Mouse (Mus musculus): ENCODE data around the gene Gm49384. TPM values are rescaled to one million over a fixed set of nuclear protein-coding genes. Genes with fewer than 3 reads are reported as not detected.

The Gm49384 gene
- polyA plus RNA-seq, 1 experiment from 2014 or later = 9.8 TPM

- H3K36me3 ChIP-seq (ENCODE audit: control insufficient read depth, insufficient read depth, low read length) = no peaks in the 10 kb centered on the region
- no peak for ATAC-seq
- no peak overlapping the region for H3K4me3 ChIP-seq (ENCODE audit: low read depth, low read length)
- H3K27ac ChIP-seq (ENCODE audit: low read length) = no peak overlapping the region
- no peaks in the 10 kb centered on the region for H3K9me3 ChIP-seq (replicated peaks; ENCODE audit: control insufficient read depth, low read length, poor library complexity, severe bottlenecking)
- no peaks in the 10 kb centered on the region for H3K27me3 ChIP-seq (ENCODE audit: control insufficient read depth, insufficient read depth, low read depth, low read length)
- 86% methylated on average over 18 of the region's 18 CpGs for WGBS
- no peak overlapping the region for H3K9ac ChIP-seq (ENCODE audit: low read depth, low read length)
- H3K4me1 ChIP-seq (ENCODE audit: control insufficient read depth, insufficient read depth, low read length) = no peaks in the 10 kb centered on the region
- H3K4me2 ChIP-seq (ENCODE audit: low read length) = no peak overlapping the region
Observed at GRCm38 (mm10) chr12:69210056-69210979, 6.3 kb upstream of the Gm49384 start.

DNA sequence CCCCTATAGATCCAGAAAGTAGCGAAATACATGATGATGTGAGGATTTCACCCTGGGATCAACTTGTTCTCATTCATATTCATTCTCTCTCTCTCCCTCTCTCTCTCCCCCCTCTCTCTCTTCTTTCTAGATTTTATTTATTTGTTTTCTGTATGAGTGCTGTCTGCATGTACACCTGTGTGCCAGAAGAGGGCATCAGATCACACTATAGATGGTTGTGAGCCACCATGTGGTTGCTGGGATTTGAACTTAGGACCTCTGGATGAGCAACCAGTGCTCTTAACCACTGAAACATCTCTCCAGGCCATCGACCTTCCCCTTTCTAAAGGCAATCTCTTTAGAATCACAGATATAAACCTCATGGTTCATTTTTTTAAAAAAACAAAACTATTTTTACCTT, 4.5 kb upstream of the Gm49384 start:
- Histone ChIP-seq H3K27ac (ENCODE audit: low read length) (no peak overlapping the region), H3K4me2 (ENCODE audit: low read length) (no peak overlapping the region), H3K9me3 (replicated peaks; ENCODE audit: control insufficient read depth, low read length, poor library complexity, severe bottlenecking) (no peaks in the 10 kb centered on the region), H3K27me3 (ENCODE audit: control insufficient read depth, insufficient read depth, low read depth, low read length) (no peaks in the 10 kb centered on the region), H3K36me3 (ENCODE audit: control insufficient read depth, insufficient read depth, low read length) (no peaks in the 10 kb centered on the region), H3K9ac (ENCODE audit: low read depth, low read length) (no peak overlapping the region), H3K4me3 (ENCODE audit: low read depth, low read length) (no peak overlapping the region), H3K4me1 (ENCODE audit: control insufficient read depth, insufficient read depth, low read length) (no peaks in the 10 kb centered on the region)
- no peak for ATAC-seq
- WGBS = 85% methylated on average over 2 of the region's 2 CpGs

- WGBS = 91% methylated on average over 7 of the region's 7 CpGs
Observed at GRCm38 (mm10) chr12:69207926-69208325, 3.9 kb upstream of the Gm49384 start.

DNA sequence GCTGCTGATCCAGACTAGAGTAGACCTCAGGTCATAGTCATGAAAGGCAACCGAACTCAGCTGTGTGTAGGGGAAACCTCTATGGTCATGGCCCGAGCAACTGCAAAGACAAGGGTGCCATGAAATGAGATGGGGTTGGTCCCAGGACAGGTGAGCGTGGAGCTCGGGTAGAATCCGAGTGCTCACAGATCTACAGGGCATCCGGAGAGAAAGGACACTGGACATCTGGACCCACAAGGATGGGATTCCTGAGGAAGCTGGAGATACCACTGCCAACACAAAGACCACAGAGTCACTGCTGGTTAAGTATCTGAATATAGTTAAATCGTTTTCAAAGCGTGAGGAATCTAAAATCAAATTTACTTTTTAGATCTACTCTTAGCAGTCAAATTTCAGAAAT, 3.3 kb upstream of the Gm49384 start:
- Histone ChIP-seq H3K4me2 (ENCODE audit: low read length) (no peak overlapping the region), H3K4me1 (ENCODE audit: control insufficient read depth, insufficient read depth, low read length) (no peaks in the 10 kb centered on the region), H3K27ac (ENCODE audit: low read length) (no peak overlapping the region), H3K9ac (ENCODE audit: low read depth, low read length) (no peak overlapping the region), H3K9me3 (replicated peaks; ENCODE audit: control insufficient read depth, low read length, poor library complexity, severe bottlenecking) (no peaks in the 10 kb centered on the region), H3K27me3 (ENCODE audit: control insufficient read depth, insufficient read depth, low read depth, low read length) (no peaks in the 10 kb centered on the region), H3K36me3 (ENCODE audit: control insufficient read depth, insufficient read depth, low read length) (no peaks in the 10 kb centered on the region), H3K4me3 (ENCODE audit: low read depth, low read length) (no peak overlapping the region)
- 97% methylated on average over 8 of the region's 8 CpGs for WGBS
- no peak for ATAC-seq

More at GRCm38 (mm10) chr12:69207926-69208325, 3.9 kb upstream of the Gm49384 start:
- ATAC-seq = no peak
- no peaks in the 10 kb centered on the region for H3K4me1 ChIP-seq (ENCODE audit: control insufficient read depth, insufficient read depth, low read length)
- no peaks in the 10 kb centered on the region for H3K36me3 ChIP-seq (ENCODE audit: control insufficient read depth, insufficient read depth, low read length)
- H3K27me3 ChIP-seq (ENCODE audit: control insufficient read depth, insufficient read depth, low read depth, low read length) = no peaks in the 10 kb centered on the region
- H3K4me2 ChIP-seq (ENCODE audit: low read length) = no peak overlapping the region
- H3K9me3 ChIP-seq (replicated peaks; ENCODE audit: control insufficient read depth, low read length, poor library complexity, severe bottlenecking) = no peaks in the 10 kb centered on the region
- H3K4me3 ChIP-seq (ENCODE audit: low read depth, low read length) = no peak overlapping the region
- no peak overlapping the region for H3K27ac ChIP-seq (ENCODE audit: low read length)
- no peak overlapping the region for H3K9ac ChIP-seq (ENCODE audit: low read depth, low read length)

- H3K4me2 ChIP-seq (ENCODE audit: low read length) = peak overlapping the region; percentile 75; the same call in 1 of the 2 replicates
- peaks cover 29% of the 10 kb centered on the region for H3K4me1 ChIP-seq (ENCODE audit: control insufficient read depth, insufficient read depth, low read length)
- H3K9me3 ChIP-seq (replicated peaks; ENCODE audit: control insufficient read depth, low read length, poor library complexity, severe bottlenecking) = no peaks in the 10 kb centered on the region
- H3K27me3 ChIP-seq (ENCODE audit: control insufficient read depth, insufficient read depth, low read depth, low read length) = no peaks in the 10 kb centered on the region
- no peak overlapping the region for H3K4me3 ChIP-seq (ENCODE audit: low read depth, low read length)
- no peak overlapping the region for H3K27ac ChIP-seq (ENCODE audit: low read length)
- no peaks in the 10 kb centered on the region; the same call in 1 of the 2 replicates for H3K36me3 ChIP-seq (ENCODE audit: control insufficient read depth, insufficient read depth, low read length)
- H3K9ac ChIP-seq (ENCODE audit: low read depth, low read length) = 0 out of 2 replicates have a peak overlapping the region, but pooled peaks have one; percentile 0
- ATAC-seq = no peak
Observed at GRCm38 (mm10) chr12:69198985-69199384, 5.1 kb downstream of the Gm49384 start.

DNA sequence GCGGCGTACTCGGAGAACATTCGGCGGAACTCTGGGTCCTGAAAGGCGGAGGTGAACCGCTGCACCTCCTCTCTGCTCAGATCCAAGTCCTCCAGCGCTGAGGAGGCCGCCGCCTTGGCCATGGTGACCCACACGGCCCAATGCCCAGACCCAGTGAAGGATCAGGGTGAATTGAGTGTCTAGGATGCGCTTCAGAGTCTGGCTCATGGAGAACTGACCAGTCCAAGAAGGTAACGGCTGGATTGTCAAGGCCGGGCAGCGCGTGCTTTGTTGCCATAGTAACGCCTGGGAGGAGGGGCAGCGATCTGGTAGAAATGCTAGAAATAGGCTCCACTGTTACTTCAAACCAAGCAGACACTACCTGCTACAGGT, 5.9 kb downstream of the Gm49384 start, which contains the start of gene Dnaaf2:
Gene Dnaaf2 (minus strand): TSS at position 266 of the 372 bp plus-strand sequence.
- H3K36me3 ChIP-seq (ENCODE audit: control insufficient read depth, insufficient read depth, low read length) = no peaks in the 10 kb centered on the region; the same call in 1 of the 2 replicates
- no peaks in the 10 kb centered on the region for H3K27me3 ChIP-seq (ENCODE audit: control insufficient read depth, insufficient read depth, low read depth, low read length)
- H3K4me1 ChIP-seq (ENCODE audit: control insufficient read depth, insufficient read depth, low read length) = peaks cover 29% of the 10 kb centered on the region
- peak; percentile 56 for ATAC-seq
- peak within 1 kb of the TSS; percentile 75 for H3K4me2 ChIP-seq (ENCODE audit: low read length)
- under 1% methylated on average over 18 of the region's 18 CpGs for WGBS
- peak within 1 kb of the TSS; percentile 86 for H3K9ac ChIP-seq (ENCODE audit: low read depth, low read length)
- no peaks in the 10 kb centered on the region for H3K9me3 ChIP-seq (replicated peaks; ENCODE audit: control insufficient read depth, low read length, poor library complexity, severe bottlenecking)
- H3K27ac ChIP-seq (ENCODE audit: low read length) = peak within 1 kb of the TSS; percentile 83
- peak within 1 kb of the TSS; percentile 79 for H3K4me3 ChIP-seq (ENCODE audit: low read depth, low read length)

GRCm38 (mm10) chr12:69197378-69198163, 6.5 kb downstream of the Gm49384 start:
- peak overlapping the region; percentile 75 for H3K4me2 ChIP-seq (ENCODE audit: low read length)
- peak overlapping the region; percentile 79 for H3K4me3 ChIP-seq (ENCODE audit: low read depth, low read length)
- H3K27ac ChIP-seq (ENCODE audit: low read length) = peak overlapping the region; percentile 83
- peak; percentile 83 for ATAC-seq
- H3K9me3 ChIP-seq (replicated peaks; ENCODE audit: control insufficient read depth, low read length, poor library complexity, severe bottlenecking) = no peaks in the 10 kb centered on the region
- WGBS = under 1% methylated on average over 94 of the region's 94 CpGs
- peaks cover 29% of the 10 kb centered on the region for H3K4me1 ChIP-seq (ENCODE audit: control insufficient read depth, insufficient read depth, low read length)
- no peaks in the 10 kb centered on the region for H3K27me3 ChIP-seq (ENCODE audit: control insufficient read depth, insufficient read depth, low read depth, low read length)
- no peaks in the 10 kb centered on the region; the same call in 1 of the 2 replicates for H3K36me3 ChIP-seq (ENCODE audit: control insufficient read depth, insufficient read depth, low read length)
- peak overlapping the region; percentile 86 for H3K9ac ChIP-seq (ENCODE audit: low read depth, low read length)

DNA sequence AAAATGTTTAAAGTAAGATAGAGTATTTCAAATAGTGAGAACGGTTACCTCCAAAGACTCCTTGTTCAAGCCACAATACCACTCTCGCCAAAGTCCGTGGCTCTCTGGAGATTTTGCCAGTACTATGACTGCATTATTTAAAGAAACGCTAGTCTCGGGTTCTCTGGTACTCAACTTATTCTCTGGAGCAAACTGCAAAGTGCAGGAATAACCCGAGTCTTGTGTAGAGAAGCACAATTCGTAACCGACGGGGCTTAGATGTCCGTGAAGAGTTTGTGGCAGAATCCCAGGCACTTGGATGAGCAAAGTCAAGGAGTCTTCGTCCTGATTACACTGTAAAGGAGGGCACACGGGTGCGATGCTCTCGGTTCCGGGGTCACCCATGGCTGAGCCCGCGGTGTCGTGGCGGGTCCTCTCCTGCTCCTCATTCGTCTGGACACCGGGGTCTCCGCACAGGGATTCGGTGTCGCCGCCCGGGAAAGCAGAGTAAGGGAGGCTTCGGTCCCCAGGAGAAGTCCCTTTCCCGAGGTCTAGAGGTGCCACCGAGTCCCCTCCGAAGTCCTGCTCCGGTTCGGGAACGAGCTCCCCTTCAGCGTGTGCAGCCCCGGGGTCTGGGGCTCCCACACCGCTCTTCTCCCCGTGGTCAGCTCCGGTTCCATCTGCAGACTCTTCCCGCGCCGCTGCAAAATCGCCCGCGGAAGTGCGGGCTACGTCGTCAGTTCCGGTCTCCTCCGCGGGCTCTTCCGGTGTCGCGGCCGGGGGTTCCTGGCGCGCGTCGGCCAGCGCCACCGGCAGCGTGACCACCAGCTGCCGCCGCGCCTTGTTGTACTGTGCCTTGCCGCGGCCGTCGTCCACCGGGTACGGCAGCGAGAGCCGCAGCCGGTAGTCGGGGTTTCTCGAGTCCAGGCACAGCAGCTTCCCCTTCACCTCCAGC, 7.4 kb downstream of the Gm49384 start, which contains the start of gene Gm49383:
Gene Gm49383 (minus strand): TSS at position 661 of the 934 bp plus-strand sequence.
- H3K27ac ChIP-seq (ENCODE audit: low read length) = peak within 1 kb of the TSS; percentile 83
- no peaks in the 10 kb centered on the region for H3K36me3 ChIP-seq (ENCODE audit: control insufficient read depth, insufficient read depth, low read length)
- H3K27me3 ChIP-seq (ENCODE audit: control insufficient read depth, insufficient read depth, low read depth, low read length) = no peaks in the 10 kb centered on the region
- H3K4me3 ChIP-seq (ENCODE audit: low read depth, low read length) = peak within 1 kb of the TSS; percentile 79
- no peaks in the 10 kb centered on the region for H3K9me3 ChIP-seq (replicated peaks; ENCODE audit: control insufficient read depth, low read length, poor library complexity, severe bottlenecking)
- peak; percentile 88 for ATAC-seq
- peak within 1 kb of the TSS; percentile 75 for H3K4me2 ChIP-seq (ENCODE audit: low read length)
- WGBS = under 1% methylated on average over 74 of the region's 75 CpGs
- peak within 1 kb of the TSS; percentile 86 for H3K9ac ChIP-seq (ENCODE audit: low read depth, low read length)
- H3K4me1 ChIP-seq (ENCODE audit: control insufficient read depth, insufficient read depth, low read length) = peaks cover 29% of the 10 kb centered on the region
